Mouse (Mus musculus) bone marrow, adult 2 months (tissue): ENCODE results near the gene Rela. TPM values are rescaled to one million over a fixed set of nuclear protein-coding genes. Genes with fewer than 3 reads are reported as not detected.

Experiments
- H3K27ac ChIP-seq: fragments of 200-500 bp; 2 replicates; pipeline ENCODE4 v1.5.1; 2012; ENCODE audit warnings: low read depth, mild to moderate bottlenecking, control low read depth, inconsistent platforms, low read length; ENCODE audit not compliant: control insufficient read depth, poor library complexity, insufficient read depth
- H3K4me1 ChIP-seq: fragments of 200-500 bp; 2 replicates; pipeline ENCODE4 v1.6.1; 2011; ENCODE audit warnings: low read length; ENCODE audit not compliant: control insufficient read depth, insufficient read depth
- H3K4me3 ChIP-seq: fragments of 200-500 bp; replicated peaks from 2 replicates; pipeline ENCODE3; 2011; ENCODE audit warnings: mild to moderate bottlenecking, low read depth, low read length, control low read depth; ENCODE audit not compliant: control insufficient read depth
- CTCF ChIP-seq: fragments of 200-500 bp; IDR thresholded peaks from 2 replicates; pipeline ENCODE4 v1.5.1; 2011; ENCODE audit warnings: low read length, control low read depth; ENCODE audit not compliant: control insufficient read depth, insufficient read depth
- POLR2A ChIP-seq: fragments of 200-500 bp; IDR thresholded peaks from 2 replicates; pipeline ENCODE4 v1.6.1; 2011; ENCODE audit warnings: low read depth, mild to moderate bottlenecking, control low read depth, low read length, borderline replicate concordance; ENCODE audit not compliant: control insufficient read depth
- WGBS: fragments of 180-500 bp; shearing (Covaris S2); methylation state at CpG from one replicate; pipeline ENCODE4 v1.1.7; 2018; 5-methylcytosine and 5-hydroxymethylcytosine counted together
- polyA plus RNA-seq: library from polyadenylated mRNA; stranded (reverse); fragments of >200 nt; gene quantifications from 2 replicates; pipeline ENCODE4 v1.2.4, GENCODE M21; 2011; ENCODE audit warnings: low replicate concordance; ENCODE audit not compliant: missing spikeins, insufficient read depth, insufficient read length

Gene Rela
- polyA plus RNA-seq, 1 experiment: 36.3 TPM

GRCm38 (mm10) chr19:5692913-5693396 is 55.7 kb downstream of the Rela start:
- 31% methylated on average over 10 of the region's 10 CpGs for WGBS
- peak overlapping the region; percentile 56 for H3K27ac ChIP-seq
- no peak for TF ChIP-seq CTCF
- no peak for TF ChIP-seq POLR2A
- H3K4me3 ChIP-seq: peak overlapping the region; percentile 84
- no peaks in the 10 kb centered on the region; the same call in 1 of the 2 replicates for H3K4me1 ChIP-seq

- Histone ChIP-seq H3K27ac (no peak overlapping the region), H3K4me1 (no peaks in the 10 kb centered on the region; the same call in 1 of the 2 replicates), H3K4me3 (peak overlapping the region; percentile 84)
- no peak for TF ChIP-seq CTCF
- no peak for TF ChIP-seq POLR2A
- 83% methylated on average over 6 of the region's 6 CpGs for WGBS
Measured at GRCm38 (mm10) chr19:5693801-5694200, 56.5 kb downstream of the Rela start.

GRCm38 (mm10) chr19:5695849-5696462 is 58.7 kb downstream of the Rela start:
- 94% methylated on average over 41 of the region's 41 CpGs for WGBS
- Histone ChIP-seq H3K4me1 (no peaks in the 10 kb centered on the region; the same call in 1 of the 2 replicates), H3K27ac (no peak overlapping the region), H3K4me3 (no peak overlapping the region)
- TF ChIP-seq CTCF: no peak
- no peak; the same call in 1 of the 2 replicates for TF ChIP-seq POLR2A

Other genes starting within 250 kb of the Rela start
- 161 and 213 TPM in 2 replicates for gene Sart1, start 248.8 kb upstream of the Rela start, polyA plus RNA-seq
- gene Tsga10ip, start 235.0 kb upstream of the Rela start, polyA plus RNA-seq: not detected in 2 replicates
- 169 and 195 TPM in 2 replicates for gene Drap1, start 212.5 kb upstream of the Rela start, polyA plus RNA-seq
- 7.0 and 21.5 TPM in 2 replicates for gene AI837181, start 212.3 kb upstream of the Rela start, polyA plus RNA-seq
- gene Fosl1, start 189.9 kb upstream of the Rela start, polyA plus RNA-seq: not detected in 2 replicates
- 4.3 and 8.0 TPM in 2 replicates for gene Ccdc85b, start 179.6 kb upstream of the Rela start, polyA plus RNA-seq
- 76.0 and 88.6 TPM in 2 replicates for gene Fibp, start 176.9 kb upstream of the Rela start, polyA plus RNA-seq
- gene Ctsw, start 169.0 kb upstream of the Rela start, polyA plus RNA-seq: 9.5 and 20.6 TPM in 2 replicates
- 229 and 236 TPM in 2 replicates for gene Efemp2, start 163.5 kb upstream of the Rela start, polyA plus RNA-seq
- 43.1 and 55.9 TPM in 2 replicates for gene Mus81, start 149.1 kb upstream of the Rela start, polyA plus RNA-seq
- 441 and 478 TPM in 2 replicates for gene Cfl1, start 147.0 kb upstream of the Rela start, polyA plus RNA-seq
- gene 1700020D05Rik, start 133.7 kb upstream of the Rela start, polyA plus RNA-seq: 4.0 and 4.8 TPM in 2 replicates
- 15.6 and 32.5 TPM in 2 replicates for gene Snx32, start 126.9 kb upstream of the Rela start, polyA plus RNA-seq
- not detected in 2 replicates for gene Ovol1, start 76.8 kb upstream of the Rela start, polyA plus RNA-seq
- gene Ap5b1, start 69.5 kb upstream of the Rela start, polyA plus RNA-seq: 7.4 and 12.4 TPM in 2 replicates
- 68.6 and 132 TPM in 2 replicates for gene Rnaseh2c, start 35.6 kb upstream of the Rela start, polyA plus RNA-seq
- gene Kat5, start 27.2 kb upstream of the Rela start, polyA plus RNA-seq: 41.5 and 87.3 TPM in 2 replicates
- gene Sipa1, start 26.2 kb downstream of the Rela start, polyA plus RNA-seq: 72.2 and 101 TPM in 2 replicates
- 26.8 and 60.5 TPM in 2 replicates for gene Map3k11, start 51.3 kb downstream of the Rela start, polyA plus RNA-seq
- gene Pcnx3, start 51.4 kb downstream of the Rela start, polyA plus RNA-seq: 43.5 and 99.7 TPM in 2 replicates
- gene Kcnk7, start 66.9 kb downstream of the Rela start, polyA plus RNA-seq: not detected in 2 replicates
- 130 and 224 TPM in 2 replicates for gene Ehbp1l1, start 88.8 kb downstream of the Rela start, polyA plus RNA-seq
- gene Fam89b, start 92.2 kb downstream of the Rela start, polyA plus RNA-seq: 33.5 and 37.8 TPM in 2 replicates
- gene Ltbp3, start 103.4 kb downstream of the Rela start, polyA plus RNA-seq: 10.5 and 13.4 TPM in 2 replicates
- 26.8 and 38.8 TPM in 2 replicates for gene Scyl1, start 133.9 kb downstream of the Rela start, polyA plus RNA-seq
- gene Frmd8, start 237.8 kb downstream of the Rela start, polyA plus RNA-seq: 14.3 and 18.1 TPM in 2 replicates
- 11.6 and 24.6 TPM in 2 replicates for gene Slc25a45, start 240.3 kb downstream of the Rela start, polyA plus RNA-seq